Mouse (Mus musculus): ENCODE results near the gene Ttf2.

Ttf2 gene

GRCm38 (mm10) chr3:100973906-100974305 lies 4.4 kb upstream of the Ttf2 start:
- no peak for DNase-seq (ENCODE audit: low spot score)

- peak; percentile 29 for DNase-seq (ENCODE audit: low spot score)
Observed at GRCm38 (mm10) chr3:100963849-100964542, 5.5 kb downstream of the Ttf2 start.

- no peak for DNase-seq (ENCODE audit: low spot score)
Observed at GRCm38 (mm10) chr3:100961501-100961900, 8.0 kb downstream of the Ttf2 start.

- no peak for DNase-seq (ENCODE audit: low spot score)
Observed at GRCm38 (mm10) chr3:100961007-100961406, 8.5 kb downstream of the Ttf2 start.

- no peak for DNase-seq (ENCODE audit: low spot score)
Observed at GRCm38 (mm10) chr3:100954616-100955015, 14.8 kb downstream of the Ttf2 start.

- DNase-seq (ENCODE audit: low spot score) = no peak
Observed at GRCm38 (mm10) chr3:100951531-100951930, 17.9 kb downstream of the Ttf2 start.

GRCm38 (mm10) chr3:100947286-100947685 lies 22.2 kb downstream of the Ttf2 start:
- no peak for DNase-seq (ENCODE audit: low spot score)

GRCm38 (mm10) chr3:100940496-100941037 lies 28.9 kb downstream of the Ttf2 start:
- DNase-seq (ENCODE audit: low spot score) = no peak

- DNase-seq (ENCODE audit: low spot score) = no peak
Observed at GRCm38 (mm10) chr3:100938211-100938610, 31.3 kb downstream of the Ttf2 start.

GRCm38 (mm10) chr3:100936201-100936600 lies 33.3 kb downstream of the Ttf2 start:
- DNase-seq (ENCODE audit: low spot score) = no peak

GRCm38 (mm10) chr3:100935521-100935920 lies 33.9 kb downstream of the Ttf2 start:
- DNase-seq (ENCODE audit: low spot score) = no peak

- DNase-seq (ENCODE audit: low spot score) = no peak
Observed at GRCm38 (mm10) chr3:100932077-100932944, 37.2 kb downstream of the Ttf2 start.

GRCm38 (mm10) chr3:100931332-100932076 lies 38.0 kb downstream of the Ttf2 start:
- no peak for DNase-seq (ENCODE audit: low spot score)

- no peak for DNase-seq (ENCODE audit: low spot score)
Observed at GRCm38 (mm10) chr3:100925176-100925575, 44.3 kb downstream of the Ttf2 start.

- DNase-seq (ENCODE audit: low spot score) = no peak
Observed at GRCm38 (mm10) chr3:100924065-100924732, 45.3 kb downstream of the Ttf2 start.

- no peak for DNase-seq (ENCODE audit: low spot score)
Observed at GRCm38 (mm10) chr3:100922506-100923375, 46.7 kb downstream of the Ttf2 start.

GRCm38 (mm10) chr3:100921825-100922505 lies 47.5 kb downstream of the Ttf2 start, which contains the start of gene Trim45:
TSS of gene Trim45 (plus strand) at chr3:100922202.
- peak; percentile 97 for DNase-seq (ENCODE audit: low spot score)

- no peak for DNase-seq (ENCODE audit: low spot score)
Observed at GRCm38 (mm10) chr3:100920611-100921140, 48.8 kb downstream of the Ttf2 start.

GRCm38 (mm10) chr3:100916844-100917243 lies 52.6 kb downstream of the Ttf2 start:
- DNase-seq (ENCODE audit: low spot score) = peak; percentile 31
